Mouse (Mus musculus) embryonic facial prominence, embryonic 12.5 days (tissue): ENCODE data around the gene Tubb4a. TPM values are rescaled to one million over a fixed set of nuclear protein-coding genes. Genes with fewer than 3 reads are reported as not detected.
"Not testable (repeated sequence)": the region's sequence is repeated elsewhere in the genome, so short reads cannot be mapped to it uniquely, and the experiment has no call there.

Experiments used
- ATAC-seq: fragments of 200-750 bp; cut with Nextera tagmentation; 2 replicates; pipeline ENCODE4 v1.8.0; 2017; ENCODE audit not compliant: insufficient number of reproducible peaks, insufficient read depth, low FRiP score, low TSS enrichment
- H3K27ac ChIP-seq: fragments of 300-500 bp; sonication (generic); 2 replicates; pipeline ENCODE4 v1.5.1; 2016; ENCODE audit warnings: mild to moderate bottlenecking
- H3K27me3 ChIP-seq: fragments of 300-500 bp; sonication (generic); 2 replicates; pipeline ENCODE4 v1.6.1; 2016; ENCODE audit warnings: mild to moderate bottlenecking, moderate library complexity
- H3K36me3 ChIP-seq: fragments of 300-500 bp; sonication (generic); 2 replicates; pipeline ENCODE4 v1.6.1; 2016; ENCODE audit warnings: mild to moderate bottlenecking
- H3K4me1 ChIP-seq: fragments of 300-500 bp; sonication (generic); 2 replicates; pipeline ENCODE4 v1.6.1; 2016
- H3K4me2 ChIP-seq: fragments of 300-500 bp; sonication (generic); replicated peaks from 2 replicates; pipeline ENCODE4 v1.6.1; 2016; ENCODE audit warnings: mild to moderate bottlenecking, moderate library complexity
- H3K4me3 ChIP-seq: fragments of 300-500 bp; sonication (generic); 2 replicates; pipeline ENCODE4 v1.5.1; 2016; ENCODE audit warnings: mild to moderate bottlenecking
- H3K9ac ChIP-seq: fragments of 300-500 bp; sonication (generic); 2 replicates; pipeline ENCODE4 v1.6.1; 2016; ENCODE audit warnings: mild to moderate bottlenecking, moderate library complexity
- H3K9me3 ChIP-seq: fragments of 300-500 bp; sonication (generic); 2 replicates; pipeline ENCODE4 v1.6.1; 2016; ENCODE audit warnings: mild to moderate bottlenecking, moderate library complexity
- WGBS: fragments of 180-500 bp; shearing (Covaris S2); methylation state at CpG from one replicate; pipeline ENCODE4 v1.1.7; 2016; 5-methylcytosine and 5-hydroxymethylcytosine counted together
- polyA plus RNA-seq: library from polyadenylated mRNA; unstranded; fragments of >200 nt; fragmentation: Nextera tagmentation; extraction: Ambion mirVana; gene quantifications from 2 replicates; pipeline ENCODE4 v1.2.1, GENCODE M21; 2016

The Tubb4a gene
- polyA plus RNA-seq, 1 experiment from 2014 or later = 31.9 TPM

DNA sequence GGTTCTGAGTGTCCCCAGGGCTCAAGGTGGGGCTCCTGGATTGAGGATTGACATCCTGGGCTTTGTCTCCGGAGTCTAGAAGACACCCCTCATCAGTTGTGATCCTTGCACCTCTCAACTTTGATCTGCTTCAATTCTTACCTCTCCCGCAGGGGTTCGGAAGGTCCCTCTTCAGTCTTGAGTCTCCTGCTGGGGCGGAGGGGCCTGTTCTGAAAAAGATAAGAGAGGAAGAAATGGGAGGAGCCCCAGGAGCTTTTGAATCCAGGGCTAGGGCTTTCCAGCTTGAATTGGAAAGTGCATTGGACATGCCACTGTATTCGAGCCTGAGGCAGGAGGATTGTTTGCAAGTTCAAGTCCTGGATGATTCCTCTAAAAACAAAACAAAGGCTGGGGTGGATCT lies 20.7 kb downstream of the Tubb4a start:
- Histone ChIP-seq H3K4me1 (no peaks in the 10 kb centered on the region), H3K9me3 (no peaks in the 10 kb centered on the region), H3K27me3 (peaks cover 42% of the 10 kb centered on the region), H3K4me3 (no peak overlapping the region), H3K9ac (no peak overlapping the region), H3K36me3 (no peaks in the 10 kb centered on the region), H3K27ac (no peak overlapping the region), H3K4me2 (no peak overlapping the region)
- ATAC-seq = no peak
- 56% methylated on average over 5 of the region's 5 CpGs for WGBS

DNA sequence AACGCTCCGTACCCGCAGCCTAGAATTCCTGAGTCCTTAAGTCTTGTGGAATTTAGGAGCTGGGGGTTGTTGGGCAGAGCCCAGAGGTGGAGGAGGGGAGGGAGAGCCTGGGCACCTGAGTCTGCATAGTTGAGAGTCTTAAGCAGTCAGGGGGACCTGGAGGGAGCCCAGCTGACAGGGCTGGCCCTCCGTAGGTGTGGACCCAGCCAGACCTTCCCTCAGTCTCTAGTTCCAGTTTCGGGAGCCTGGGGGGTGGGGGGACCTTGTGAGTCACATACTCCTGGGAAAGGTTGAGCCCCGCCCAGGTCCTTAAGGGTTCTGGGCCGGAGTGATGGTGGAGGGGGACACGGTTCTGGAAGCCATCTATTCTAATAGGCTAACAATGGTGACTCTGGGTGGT lies 24.6 kb downstream of the Tubb4a start:
- Histone ChIP-seq H3K9me3 (no peaks in the 10 kb centered on the region), H3K4me1 (peaks cover 8% of the 10 kb centered on the region; the same call in 1 of the 2 replicates), H3K4me2 (peak overlapping the region; percentile 21; the same call in 1 of the 2 replicates), H3K9ac (no peak overlapping the region), H3K27ac (no peak overlapping the region), H3K27me3 (peaks cover 54% of the 10 kb centered on the region), H3K4me3 (no peak overlapping the region), H3K36me3 (no peaks in the 10 kb centered on the region)
- no peak for ATAC-seq
- WGBS = 7% methylated on average over 8 of the region's 8 CpGs

DNA sequence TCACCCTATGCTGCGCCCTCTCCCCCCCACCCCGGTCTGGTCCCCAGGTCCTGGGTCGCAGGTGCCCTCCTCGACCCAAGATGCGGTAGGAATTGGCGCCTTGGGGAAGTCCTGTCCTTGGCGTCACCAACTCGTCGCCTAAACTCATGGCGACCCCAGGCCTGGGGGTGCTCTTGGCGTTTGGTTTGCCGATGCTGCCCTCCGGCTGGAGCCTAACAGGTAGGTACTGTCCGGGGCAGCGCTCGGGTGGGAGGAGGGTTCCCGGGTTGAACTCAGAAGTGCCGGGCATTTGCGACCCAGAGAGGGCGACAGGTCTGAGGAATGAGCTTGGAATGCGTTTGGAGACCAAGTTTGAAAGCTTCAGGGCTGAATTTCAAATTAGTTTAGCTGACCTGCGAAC lies 25.0 kb downstream of the Tubb4a start:
- Histone ChIP-seq H3K4me3 (peak overlapping the region; percentile 27), H3K27me3 (peaks cover 54% of the 10 kb centered on the region), H3K27ac (no peak overlapping the region), H3K4me2 (peak overlapping the region; percentile 36), H3K4me1 (peaks cover 8% of the 10 kb centered on the region; the same call in 1 of the 2 replicates), H3K36me3 (no peaks in the 10 kb centered on the region), H3K9me3 (no peaks in the 10 kb centered on the region), H3K9ac (peak overlapping the region; percentile 17; the same call in 1 of the 2 replicates)
- 2% methylated on average over 22 of the region's 22 CpGs for WGBS
- no peak for ATAC-seq

DNA sequence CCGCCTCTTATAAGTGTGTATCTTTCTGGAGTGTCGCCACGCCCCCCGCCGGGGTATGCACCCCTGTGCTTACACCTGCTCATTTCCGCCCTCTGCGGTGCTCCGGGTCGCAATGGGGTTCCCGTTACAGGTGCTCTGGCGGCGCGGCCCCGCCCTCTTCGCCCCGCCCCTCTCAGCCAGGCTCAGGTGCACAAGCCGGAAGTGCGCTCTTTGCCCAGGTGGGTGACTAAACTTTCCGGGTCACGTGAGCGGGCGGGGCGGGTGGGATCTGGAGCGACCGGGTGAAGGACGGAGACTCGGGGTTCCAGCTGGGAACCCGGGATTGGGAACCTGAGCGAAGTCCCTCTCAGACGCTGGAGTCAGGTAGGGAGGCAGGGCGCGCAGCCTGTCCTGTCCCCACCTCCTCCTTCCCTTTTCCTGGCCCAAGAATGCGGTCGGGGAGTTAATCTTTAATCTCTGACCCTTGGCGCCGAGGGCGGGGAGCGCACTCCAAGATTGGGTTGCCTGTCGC lies 25.5 kb downstream of the Tubb4a start:
- Histone ChIP-seq H3K9me3 (no peaks in the 10 kb centered on the region), H3K4me1 (peaks cover 8% of the 10 kb centered on the region; the same call in 1 of the 2 replicates), H3K4me3 (peak overlapping the region; percentile 27), H3K27me3 (peaks cover 54% of the 10 kb centered on the region), H3K9ac (peak overlapping the region; percentile 17; the same call in 1 of the 2 replicates), H3K27ac (no peak overlapping the region), H3K4me2 (peak overlapping the region; percentile 36), H3K36me3 (no peaks in the 10 kb centered on the region)
- no peak for ATAC-seq
- WGBS = 2% methylated on average over 39 of the region's 39 CpGs

DNA sequence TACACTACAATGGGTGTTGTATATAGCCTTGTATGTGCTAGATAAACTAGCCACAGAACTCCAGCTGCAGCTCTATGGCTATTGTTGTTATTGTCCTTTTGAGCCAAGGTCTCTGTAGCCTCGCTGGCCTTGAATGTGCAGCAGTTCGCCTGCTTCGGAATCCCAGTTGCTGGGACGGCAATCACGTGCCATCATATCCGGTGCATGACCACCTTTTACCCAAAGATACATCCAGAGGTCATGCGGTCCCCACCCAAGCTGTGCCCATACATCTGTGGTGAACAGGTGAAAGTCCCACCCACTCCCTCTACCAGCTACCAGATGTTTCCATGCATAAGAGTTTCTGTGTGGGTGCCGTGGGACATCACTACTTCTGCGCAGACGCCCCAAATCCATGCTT lies 26.5 kb downstream of the Tubb4a start:
- Histone ChIP-seq H3K9ac (no peak overlapping the region), H3K4me1 (peaks cover 8% of the 10 kb centered on the region; the same call in 1 of the 2 replicates), H3K4me3 (0 out of 2 replicates have a peak overlapping the region, but pooled peaks have one; percentile 87), H3K27me3 (peaks cover 48% of the 10 kb centered on the region), H3K36me3 (no peaks in the 10 kb centered on the region), H3K9me3 (no peaks in the 10 kb centered on the region), H3K4me2 (peak overlapping the region; percentile 92), H3K27ac (no peak overlapping the region)
- WGBS = 45% methylated on average over 10 of the region's 10 CpGs
- no peak for ATAC-seq

DNA sequence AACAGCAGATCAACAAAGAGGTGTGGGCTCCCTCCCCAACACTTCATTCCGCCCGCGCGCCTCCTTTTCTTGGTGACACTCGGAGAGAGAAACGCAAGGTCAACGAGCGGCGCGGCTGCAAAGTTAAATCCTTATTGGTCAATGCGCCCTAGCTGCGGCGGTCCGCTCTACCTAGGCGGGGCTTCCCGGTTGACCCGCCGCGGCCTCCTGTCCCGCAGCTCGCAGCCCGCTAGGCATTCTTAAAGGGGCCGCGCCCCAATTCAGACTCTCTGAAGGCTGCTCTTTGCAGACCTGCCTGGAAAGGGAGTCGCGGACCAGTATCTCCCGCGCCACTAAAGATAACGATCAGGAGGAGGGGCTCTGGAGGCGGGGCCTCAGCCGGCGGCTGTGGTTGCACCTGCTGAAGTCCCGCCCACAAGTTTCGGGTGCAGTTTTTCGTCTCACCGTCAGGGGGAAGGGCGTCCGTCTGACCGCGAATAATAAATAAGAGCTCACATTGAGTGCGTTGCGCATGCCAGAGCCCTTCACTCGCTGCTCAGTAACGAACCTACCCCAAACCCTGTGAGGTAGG lies 27.3 kb downstream of the Tubb4a start:
- Histone ChIP-seq H3K4me1 (peaks cover 8% of the 10 kb centered on the region; the same call in 1 of the 2 replicates), H3K36me3 (no peaks in the 10 kb centered on the region), H3K27ac (no peak overlapping the region; the same call in 1 of the 2 replicates), H3K9me3 (no peaks in the 10 kb centered on the region), H3K4me3 (peak overlapping the region; percentile 87), H3K4me2 (peak overlapping the region; percentile 92), H3K9ac (no peak overlapping the region), H3K27me3 (peaks cover 44% of the 10 kb centered on the region)
- under 1% methylated on average over 44 of the region's 44 CpGs for WGBS
- ATAC-seq = peak; percentile 77

DNA sequence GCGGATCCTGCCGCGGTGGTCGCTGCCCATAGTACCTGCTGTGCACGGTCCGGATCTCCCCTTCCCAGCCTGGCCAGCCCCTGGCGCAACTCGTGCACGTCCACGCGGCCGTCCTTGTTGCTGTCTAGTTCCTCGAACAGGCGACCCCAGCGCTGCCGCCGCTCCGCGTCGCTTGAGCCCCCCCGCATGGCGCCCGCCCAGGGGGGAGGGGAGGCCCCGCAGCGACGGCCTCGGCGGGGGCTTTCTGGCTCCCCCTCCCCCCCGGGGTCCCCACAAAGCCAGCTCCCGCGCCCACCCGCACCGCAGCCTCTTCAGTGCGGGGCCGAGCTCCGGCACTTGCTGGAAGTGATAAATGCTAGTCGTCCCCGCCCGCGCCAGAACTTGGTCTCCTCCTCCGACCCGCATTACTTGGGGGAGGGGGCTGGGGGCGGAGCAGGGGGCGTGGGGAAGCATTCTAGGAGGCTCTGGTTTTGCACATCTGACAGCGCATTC lies 28.1 kb downstream of the Tubb4a start, which contains the start of gene Slc25a23:
TSS of gene Slc25a23 (minus strand) at position 378 of the 492 bp plus-strand sequence.
- H3K27ac ChIP-seq = peak within 1 kb of the TSS; percentile 30
- H3K27me3 ChIP-seq = peaks cover 37% of the 10 kb centered on the region
- peak within 1 kb of the TSS; percentile 87 for H3K4me3 ChIP-seq
- H3K9me3 ChIP-seq = no peaks in the 10 kb centered on the region
- peak within 1 kb of the TSS; percentile 92 for H3K4me2 ChIP-seq
- peak within 1 kb of the TSS; percentile 75 for H3K9ac ChIP-seq
- WGBS = under 1% methylated on average over 27 of the region's 45 CpGs
- ATAC-seq = peak; percentile 65
- H3K4me1 ChIP-seq = peaks cover 8% of the 10 kb centered on the region; the same call in 1 of the 2 replicates
- no peaks in the 10 kb centered on the region; the same call in 1 of the 2 replicates for H3K36me3 ChIP-seq

DNA sequence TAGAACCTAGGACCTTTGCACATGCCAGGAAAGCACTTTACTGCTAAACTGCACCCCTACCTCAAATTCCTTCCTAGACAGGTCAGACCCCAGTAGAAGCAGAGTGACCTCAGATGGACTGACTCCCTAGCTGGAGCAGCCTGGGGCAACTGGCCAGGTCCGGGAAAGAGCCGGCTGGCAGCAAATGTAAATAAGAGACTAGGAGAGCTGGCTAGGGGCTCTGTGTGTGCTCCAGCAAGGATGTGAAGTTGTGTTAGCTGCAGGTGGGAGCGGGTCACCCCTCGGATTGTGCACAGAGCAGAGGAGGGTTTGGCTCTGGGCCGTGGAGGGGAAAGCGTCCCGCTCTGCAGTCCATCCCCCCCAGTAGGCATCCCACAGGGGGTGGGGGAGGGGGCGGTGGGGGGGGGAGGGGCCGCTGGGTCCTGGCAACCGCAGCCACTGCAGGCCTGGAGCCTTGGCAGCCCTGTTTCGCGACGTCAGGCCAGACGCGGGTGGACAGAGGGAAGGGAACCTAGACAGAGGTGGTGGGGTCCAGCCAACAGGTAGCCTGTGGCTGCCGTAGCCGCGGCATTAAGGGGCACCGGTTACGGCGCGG lies 28.6 kb downstream of the Tubb4a start, which contains the start of gene Crb3:
TSS of gene Crb3 (plus strand) at position 215 of the 595 bp plus-strand sequence.
- H3K27me3 ChIP-seq = peaks cover 32% of the 10 kb centered on the region
- ATAC-seq = peak; percentile 11; the same call in 1 of the 2 replicates

DNA sequence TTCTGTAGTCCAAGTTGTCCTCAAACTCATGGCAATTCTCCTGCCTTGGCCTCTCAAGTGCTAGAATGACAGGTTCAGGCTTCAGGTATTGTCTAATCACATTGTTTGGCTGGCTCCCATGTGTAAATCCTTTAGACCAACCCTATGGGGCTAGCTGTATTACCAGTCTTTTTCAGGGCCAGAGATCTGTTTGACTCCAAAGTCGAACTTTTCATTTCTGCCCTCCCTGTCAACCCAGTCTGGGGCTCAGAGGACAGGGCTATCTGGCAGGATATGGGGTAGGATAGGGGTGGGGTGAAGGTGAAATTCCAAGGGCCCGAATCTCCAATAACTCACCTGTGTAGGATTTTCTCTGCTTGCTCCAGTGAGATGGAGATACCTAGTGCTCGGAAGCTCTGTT lies 31.3 kb downstream of the Tubb4a start:
- Histone ChIP-seq H3K36me3 (peaks cover 8% of the 10 kb centered on the region; the same call in 1 of the 2 replicates), H3K9ac (no peak overlapping the region), H3K27ac (no peak overlapping the region), H3K4me3 (no peak overlapping the region), H3K9me3 (no peaks in the 10 kb centered on the region), H3K4me2 (no peak overlapping the region), H3K4me1 (peaks cover 8% of the 10 kb centered on the region; the same call in 1 of the 2 replicates), H3K27me3 (peaks cover 5% of the 10 kb centered on the region)
- no peak for ATAC-seq
- WGBS = 76% methylated on average over 3 of the region's 3 CpGs

More for the DNA sequence above, 28.6 kb downstream of the Tubb4a start, which contains the start of gene Crb3:
- H3K4me1 ChIP-seq = peaks cover 8% of the 10 kb centered on the region; the same call in 1 of the 2 replicates
- H3K36me3 ChIP-seq = no peaks in the 10 kb centered on the region; the same call in 1 of the 2 replicates
- peak within 1 kb of the TSS; percentile 87 for H3K4me3 ChIP-seq
- 1% methylated on average over 13 of the region's 22 CpGs for WGBS
- peak within 1 kb of the TSS; percentile 75 for H3K9ac ChIP-seq
- H3K9me3 ChIP-seq = no peaks in the 10 kb centered on the region
- H3K27ac ChIP-seq = peak within 1 kb of the TSS; percentile 30; the same call in 1 of the 2 replicates
- peak within 1 kb of the TSS; percentile 92 for H3K4me2 ChIP-seq

DNA sequence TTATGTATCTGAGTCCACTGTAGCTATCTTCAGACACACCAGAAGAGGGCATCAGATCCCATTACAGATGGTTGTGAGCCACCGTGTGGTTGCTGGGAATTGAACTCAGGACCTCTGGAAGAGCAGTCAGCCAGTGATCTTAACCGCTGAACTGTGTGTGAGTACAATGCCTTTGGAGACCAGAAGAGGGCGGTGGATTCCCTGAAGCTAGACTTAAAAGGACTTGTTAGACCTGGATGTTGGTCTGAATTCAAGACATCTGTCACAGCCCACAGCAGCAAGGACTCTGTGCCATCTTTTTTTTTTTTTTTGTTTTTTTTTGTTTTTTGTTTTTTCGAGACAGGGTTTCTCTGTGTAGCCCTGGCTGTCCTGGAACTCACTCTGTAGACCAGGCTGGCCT lies 35.9 kb downstream of the Tubb4a start:
- not testable (repeated sequence) for H3K4me1 ChIP-seq, H3K27me3 ChIP-seq, H3K9me3 ChIP-seq, H3K4me2 ChIP-seq, H3K27ac ChIP-seq, ATAC-seq, H3K9ac ChIP-seq, H3K4me3 ChIP-seq
- WGBS = 77% methylated on average over 4 of the region's 4 CpGs
- peaks cover 12% of the 10 kb centered on the region; the same call in 1 of the 2 replicates for H3K36me3 ChIP-seq

DNA sequence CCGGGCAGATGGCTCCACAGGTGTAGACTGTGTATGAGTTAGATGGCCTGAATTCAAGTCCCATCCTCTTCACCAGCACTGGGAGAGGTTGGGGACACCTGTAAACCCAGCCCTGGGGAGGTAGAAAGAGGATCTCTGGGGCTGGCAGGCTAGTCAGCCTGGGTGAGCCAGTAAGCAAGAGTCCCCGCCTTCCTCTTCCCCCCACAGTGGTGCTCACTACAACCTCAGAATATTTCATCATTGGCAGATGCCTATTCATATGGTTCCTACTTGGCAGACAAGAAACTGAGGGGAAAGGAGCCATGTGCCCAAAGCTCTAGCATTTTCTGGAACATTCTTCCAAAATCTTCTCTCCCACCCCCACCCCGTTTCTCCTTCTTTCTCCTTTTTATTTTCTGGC lies 38.8 kb downstream of the Tubb4a start:
- peaks cover 12% of the 10 kb centered on the region; the same call in 1 of the 2 replicates for H3K36me3 ChIP-seq

More for the DNA sequence above, 38.8 kb downstream of the Tubb4a start:
- Histone ChIP-seq H3K27ac (no peak overlapping the region), H3K9ac (no peak overlapping the region), H3K4me2 (no peak overlapping the region), H3K9me3 (no peaks in the 10 kb centered on the region), H3K27me3 (no peaks in the 10 kb centered on the region), H3K4me1 (no peaks in the 10 kb centered on the region), H3K4me3 (no peak overlapping the region)
- WGBS = 87% methylated on average over 3 of the region's 3 CpGs
- no peak for ATAC-seq
